Mouse (Mus musculus) small intestine, adult 2 months (tissue): ENCODE measurements around the gene Ly9. TPM values are rescaled to one million over a fixed set of nuclear protein-coding genes. Genes with fewer than 3 reads are reported as not detected.

ENCODE experiments used
- H3K27ac ChIP-seq: fragments of 200-500 bp; 2 replicates; pipeline ENCODE4 v1.5.1; 2012; ENCODE audit warnings: low read depth, low read length, control low read depth, inconsistent platforms; ENCODE audit not compliant: insufficient read depth
- H3K27me3 ChIP-seq: fragments of 200-500 bp; 2 replicates; pipeline ENCODE4 v1.6.1; 2012; ENCODE audit warnings: mild to moderate bottlenecking, moderate library complexity, low read length, inconsistent platforms; ENCODE audit not compliant: control insufficient read depth, insufficient read depth
- H3K36me3 ChIP-seq: fragments of 200-500 bp; 2 replicates; pipeline ENCODE4 v1.6.1; 2012; ENCODE audit warnings: mild to moderate bottlenecking, low read length, control low read depth, inconsistent platforms; ENCODE audit not compliant: control insufficient read depth, insufficient read depth
- H3K4me1 ChIP-seq: fragments of 200-500 bp; 2 replicates; pipeline ENCODE4 v1.6.1; 2012; ENCODE audit warnings: low read length, inconsistent platforms, mixed read lengths; ENCODE audit not compliant: control insufficient read depth, insufficient read depth, insufficient read length
- H3K4me3 ChIP-seq: fragments of 200-500 bp; 2 replicates; pipeline ENCODE4 v1.5.1; 2012; ENCODE audit warnings: low read depth, mild to moderate bottlenecking, control low read depth, inconsistent platforms, low read length, moderate library complexity
- CTCF ChIP-seq: fragments of 200-500 bp; IDR thresholded peaks from 2 replicates; pipeline ENCODE4 v1.5.1; 2012; ENCODE audit warnings: low read depth, mild to moderate bottlenecking, control low read depth, inconsistent platforms, low read length, moderate library complexity, mixed read lengths; ENCODE audit not compliant: insufficient replicate concordance, insufficient read length; ENCODE audit errors: extremely low read depth
- POLR2A ChIP-seq: fragments of 200-500 bp; IDR thresholded peaks from 2 replicates; pipeline ENCODE4 v1.6.1; 2012; ENCODE audit warnings: low read depth, mild to moderate bottlenecking, control low read depth, inconsistent platforms, low read length, moderate library complexity
- WGBS: fragments of 180-500 bp; shearing (Covaris S2); methylation state at CpG from one replicate; pipeline ENCODE4 v1.1.7; 2018; 5-methylcytosine and 5-hydroxymethylcytosine counted together
- polyA plus RNA-seq: library from polyadenylated mRNA; depleted of rRNA; stranded (reverse); fragments of >200 nt; gene quantifications from 2 replicates; pipeline ENCODE4 v1.2.3, GENCODE M21; 2012

Gene Ly9
- polyA plus RNA-seq, 1 experiment = 1.5 TPM

GRCm38 (mm10) chr1:171619645-171620044 lies 12.4 kb upstream of the Ly9 start:
- Histone ChIP-seq H3K27me3 (peaks cover 2% of the 10 kb centered on the region; the same call in 1 of the 2 replicates), H3K4me1 (peaks cover 2% of the 10 kb centered on the region; the same call in 1 of the 2 replicates), H3K4me3 (no peak overlapping the region), H3K27ac (no peak overlapping the region), H3K36me3 (no peaks in the 10 kb centered on the region)
- TF ChIP-seq CTCF (no peak), POLR2A (no peak)
- WGBS = 79% methylated on average over 3 of the region's 3 CpGs

GRCm38 (mm10) chr1:171619001-171619400 lies 11.8 kb upstream of the Ly9 start:
- 69% methylated on average over 8 of the region's 8 CpGs for WGBS
- no peak overlapping the region for H3K27ac ChIP-seq

GRCm38 (mm10) chr1:171616881-171617515 lies 9.8 kb upstream of the Ly9 start:
- Histone ChIP-seq H3K27ac (no peak overlapping the region), H3K4me3 (no peak overlapping the region), H3K27me3 (peaks cover 2% of the 10 kb centered on the region; the same call in 1 of the 2 replicates), H3K36me3 (no peaks in the 10 kb centered on the region), H3K4me1 (peaks cover 2% of the 10 kb centered on the region; the same call in 1 of the 2 replicates)
- 79% methylated on average over 11 of the region's 11 CpGs for WGBS
- TF ChIP-seq POLR2A = no peak
- TF ChIP-seq CTCF = no peak

More at GRCm38 (mm10) chr1:171619001-171619400, 11.8 kb upstream of the Ly9 start:
- H3K36me3 ChIP-seq = no peaks in the 10 kb centered on the region
- H3K27me3 ChIP-seq = peaks cover 2% of the 10 kb centered on the region; the same call in 1 of the 2 replicates
- TF ChIP-seq CTCF (no peak), POLR2A (no peak)
- no peak overlapping the region for H3K4me3 ChIP-seq
- peaks cover 2% of the 10 kb centered on the region; the same call in 1 of the 2 replicates for H3K4me1 ChIP-seq

- Histone ChIP-seq H3K27ac (no peak overlapping the region), H3K4me1 (no peaks in the 10 kb centered on the region; the same call in 1 of the 2 replicates), H3K27me3 (no peaks in the 10 kb centered on the region), H3K4me3 (no peak overlapping the region), H3K36me3 (no peaks in the 10 kb centered on the region)
- no peak for TF ChIP-seq CTCF
- no peak for TF ChIP-seq POLR2A
- 8% methylated on average over 2 of the region's 2 CpGs for WGBS
Observed at GRCm38 (mm10) chr1:171613962-171614361, 6.8 kb upstream of the Ly9 start.

- Histone ChIP-seq H3K36me3 (no peaks in the 10 kb centered on the region), H3K4me3 (no peak overlapping the region), H3K27me3 (no peaks in the 10 kb centered on the region), H3K27ac (no peak overlapping the region), H3K4me1 (no peaks in the 10 kb centered on the region)
- no peak for TF ChIP-seq CTCF
- TF ChIP-seq POLR2A = no peak
- WGBS = 42% methylated on average over 1 of the region's 1 CpGs
Observed at GRCm38 (mm10) chr1:171610781-171611180, 3.6 kb upstream of the Ly9 start.

- 81% methylated on average over 2 of the region's 2 CpGs for WGBS
- Histone ChIP-seq H3K36me3 (no peaks in the 10 kb centered on the region), H3K4me3 (no peak overlapping the region), H3K27ac (no peak overlapping the region), H3K4me1 (no peaks in the 10 kb centered on the region), H3K27me3 (no peaks in the 10 kb centered on the region)
- peak; percentile 15; the same call in 1 of the 2 replicates for TF ChIP-seq CTCF
- no peak for TF ChIP-seq POLR2A
Observed at GRCm38 (mm10) chr1:171610026-171610425, 2.8 kb upstream of the Ly9 start.

- Histone ChIP-seq H3K27me3 (no peaks in the 10 kb centered on the region), H3K4me1 (no peaks in the 10 kb centered on the region), H3K4me3 (no peak overlapping the region), H3K36me3 (no peaks in the 10 kb centered on the region), H3K27ac (no peak overlapping the region)
- TF ChIP-seq POLR2A (no peak), CTCF (no peak)
- 53% methylated on average over 3 of the region's 3 CpGs for WGBS
Observed at GRCm38 (mm10) chr1:171606656-171607055, 554 bp downstream of the Ly9 start.
